Mouse (Mus musculus) Patski (cell line): ENCODE results near the gene Ugt1a8. TPM values are rescaled to one million over a fixed set of nuclear protein-coding genes. Genes with fewer than 3 reads are reported as not detected.
A peak's percentile ranks its signal among the peaks of the same experiment; 100 is the strongest.
"Not testable (repeated sequence)": the region's sequence is repeated elsewhere in the genome, so short reads cannot be mapped to it uniquely, and the experiment has no call there.

Experiments
- ATAC-seq: fragments of 100-300 bp; one replicate; pipeline ENCODE4 v1.8.0; 2021
- CTCF ChIA-PET: fragments of 350-600 bp; sonication (Branson Sonifier 250); formaldehyde crosslinking; loops from one replicate; lab custom pipeline; 2022; ENCODE audit warnings: inconsistent platforms; lab: Charles Lee
- POLR2A ChIA-PET: fragments of 350-600 bp; sonication (Branson Sonifier 250); formaldehyde crosslinking; loops from one replicate; lab custom pipeline; 2022; ENCODE audit warnings: antibody characterized with exemption, inconsistent platforms; lab: Charles Lee
- DNase-seq: peaks from one replicate; pipeline ENCODE4 v3.0.0-alpha.2; 2011; ENCODE audit warnings: low read depth, low spot score
- H3K27me3 ChIP-seq: fragments of 371-371 bp; one replicate; pipeline ENCODE4 v1.5.1; 2021
- CTCF ChIP-seq: fragments of 100-300 bp; IDR thresholded peaks from one replicate; pipeline ENCODE4 v1.5.1; 2021
- in situ Hi-C: fragments of 300-500 bp; cut with MboI; formaldehyde crosslinking; loops from 3 replicates; pipeline ENCODE4 v1.11.1; 2018; ENCODE audit warnings: low pct_unique_long_range_greater_than_20kb, mixed read lengths
- polyA plus RNA-seq: library from polyadenylated mRNA; unstranded; gene quantifications from one replicate; pipeline ENCODE4 v1.2.3, GENCODE M21; 2021

Gene Ugt1a8
- polyA plus RNA-seq, 1 experiment from 2014 or later: not detected

GRCm38 (mm10) chr1:88120550-88120949 lies 32.9 kb downstream of the Ugt1a8 start:
- POLR2A ChIA-PET, ATAC-seq, in situ Hi-C loops, CTCF ChIA-PET, DNase-seq, H3K27me3 ChIP-seq: not testable (repeated sequence)
- peak; percentile 50 for TF ChIP-seq CTCF

GRCm38 (mm10) chr1:88121521-88121920 lies 33.9 kb downstream of the Ugt1a8 start:
- peak; percentile 59 for TF ChIP-seq CTCF
- ATAC-seq, CTCF ChIA-PET, in situ Hi-C loops, DNase-seq, H3K27me3 ChIP-seq, POLR2A ChIA-PET: not testable (repeated sequence)

GRCm38 (mm10) chr1:88125827-88126360 lies 38.3 kb downstream of the Ugt1a8 start:
- in situ Hi-C loops: not testable (repeated sequence)

GRCm38 (mm10) chr1:88129091-88129490 lies 41.5 kb downstream of the Ugt1a8 start:
- CTCF ChIA-PET, POLR2A ChIA-PET, H3K27me3 ChIP-seq, ATAC-seq, DNase-seq, in situ Hi-C loops: not testable (repeated sequence)

More at GRCm38 (mm10) chr1:88125827-88126360, 38.3 kb downstream of the Ugt1a8 start:
- POLR2A ChIA-PET, H3K27me3 ChIP-seq, DNase-seq: not testable (repeated sequence)
- CTCF ChIA-PET: interaction anchor here (0.9 kb wide), 1 partner anchor 17 kb away, joined by 4 read pairs; no protein-coding TSS in a partner anchor
- peak; percentile 39 for ATAC-seq
- TF ChIP-seq CTCF: peak; percentile 51

GRCm38 (mm10) chr1:88130223-88130622 lies 42.6 kb downstream of the Ugt1a8 start:
- POLR2A ChIA-PET, H3K27me3 ChIP-seq, ATAC-seq, CTCF ChIA-PET, DNase-seq, in situ Hi-C loops: not testable (repeated sequence)

GRCm38 (mm10) chr1:88133908-88134456 lies 46.4 kb downstream of the Ugt1a8 start:
- DNase-seq: no peak
- in situ Hi-C loops: no loop called here
- CTCF ChIA-PET: interaction anchor here (1.3 kb wide), 1 partner anchor 9 kb away, joined by 5 read pairs; no protein-coding TSS in a partner anchor
- ATAC-seq: no peak
- no peak for TF ChIP-seq CTCF
- POLR2A ChIA-PET: no interaction called here
- H3K27me3 ChIP-seq: no peaks in the 10 kb centered on the region

GRCm38 (mm10) chr1:88134457-88135011 lies 46.9 kb downstream of the Ugt1a8 start, which contains the start of gene Ugt1a6a:
Gene Ugt1a6a (plus strand): TSS chr1:88134809.
- peak; percentile 33 for ATAC-seq
- CTCF ChIA-PET, DNase-seq, POLR2A ChIA-PET, H3K27me3 ChIP-seq, in situ Hi-C loops: not testable (repeated sequence)

GRCm38 (mm10) chr1:88135229-88135904 lies 47.8 kb downstream of the Ugt1a8 start:
- DNase-seq, CTCF ChIA-PET, in situ Hi-C loops, POLR2A ChIA-PET, H3K27me3 ChIP-seq: not testable (repeated sequence)
- ATAC-seq: peak; percentile 48

GRCm38 (mm10) chr1:88136646-88137045 lies 49.0 kb downstream of the Ugt1a8 start:
- in situ Hi-C loops: no loop called here
- no peak for TF ChIP-seq CTCF
- no peak for ATAC-seq
- H3K27me3 ChIP-seq: no peaks in the 10 kb centered on the region
- POLR2A ChIA-PET: interaction anchor here (0.7 kb wide), 1 partner anchor 212 kb away, joined by 3 read pairs; no protein-coding TSS in a partner anchor
- CTCF ChIA-PET: no interaction called here
- DNase-seq: peak; percentile 30

GRCm38 (mm10) chr1:88137264-88137663 lies 49.7 kb downstream of the Ugt1a8 start:
- DNase-seq: no peak
- ATAC-seq: no peak
- no peak for TF ChIP-seq CTCF
- no peaks in the 10 kb centered on the region for H3K27me3 ChIP-seq
- POLR2A ChIA-PET: no interaction called here
- CTCF ChIA-PET: interaction anchor here (1.4 kb wide), 1 partner anchor 18 kb away, joined by 3 read pairs; no protein-coding TSS in a partner anchor
- in situ Hi-C loops: no loop called here
